In genomic region chr6:115544442-115544970, GRCm38 (mm10) we compare ENCODE assay signal across 8 mouse cellular contexts. TPM values are rescaled to one million over a fixed set of nuclear protein-coding genes. Genes with fewer than 3 reads are reported as not detected.
A peak's percentile ranks its signal among the peaks of the same experiment; 100 is the strongest.
DNase-seq lines count a peak whose midpoint lies in the region; ATAC-seq and TF ChIP-seq lines count a peak whose summit lies in the region.

Gene Tsen2 (plus strand): TSS chr6:115544664.

- peak; percentile 93 for DNase-seq in ES-E14 (ENCODE audit: low read depth, low spot score)
- DNase-seq in cerebellum, adult 11-12 months = peak; percentile 97
- DNase-seq in heart, postnatal 36 days = peak; percentile 95 to 97
- DNase-seq in layer of hippocampus, adult 2 months (ENCODE audit: low spot score in 2 of 2) = peak; percentile 95
- DNase-seq in lung, embryonic 14.5 days = peak; percentile 98
- peak; percentile 99 for DNase-seq in thymus, adult 2 months

- peak within 1 kb of the TSS; percentile 76 to 90 for H3K4me3 ChIP-seq in ES-E14 (ENCODE audit: insufficient read depth in 1 of 2, low read depth in 1 of 2, low read length in 2 of 2, poor library complexity in 1 of 2, severe bottlenecking in 1 of 2)
- peak within 1 kb of the TSS; percentile 77 for H3K4me3 ChIP-seq in forebrain, embryonic 16.5 days (replicated peaks; ENCODE audit: low read length)
- H3K4me3 ChIP-seq in layer of hippocampus, adult 2 months = peak within 1 kb of the TSS; percentile 98
- H3K4me3 ChIP-seq in lung, embryonic 14.5 days (ENCODE audit: low read depth, low read length) = peak within 1 kb of the TSS; percentile 78
- peak within 1 kb of the TSS; percentile 63 for H3K4me3 ChIP-seq in olfactory bulb, adult 2 months (ENCODE audit: insufficient read depth, low read depth, low read length)
- H3K4me3 ChIP-seq in thymus, adult 2 months (ENCODE audit: control insufficient read depth, insufficient read depth, low read length) = peak within 1 kb of the TSS; percentile 67

- in situ Hi-C loops in ES-E14 (cut with MboI; ENCODE audit: low sequenced_read_pairs in 2 of 2, unreplicated experiment in 2 of 2) = no loop called here

- peaks cover 0 to 6% of the 10 kb centered on the region in 2 experiments; a peak in 3 of 4 replicates for H3K4me1 ChIP-seq in ES-E14 (ENCODE audit: control insufficient read depth in 2 of 2, insufficient read depth in 2 of 2, low read length in 2 of 2, poor library complexity in 1 of 2)
- peaks cover 10% of the 10 kb centered on the region for H3K4me1 ChIP-seq in forebrain, embryonic 16.5 days (replicated peaks; ENCODE audit: control insufficient read depth, insufficient read depth, low read length)
- 0 out of 2 replicates have a peak, but pooled peaks cover 4% of the 10 kb centered on the region for H3K4me1 ChIP-seq in lung, embryonic 14.5 days (ENCODE audit: insufficient read depth)
- 0 out of 2 replicates have a peak, but pooled peaks cover 2% of the 10 kb centered on the region for H3K4me1 ChIP-seq in olfactory bulb, adult 2 months (ENCODE audit: control insufficient read depth, insufficient read depth, low read length)
- peaks cover 5% of the 10 kb centered on the region for H3K4me1 ChIP-seq in thymus, adult 2 months (replicated peaks; ENCODE audit: control insufficient read depth, insufficient read depth, low read length)

- H3K4me2 ChIP-seq in forebrain, embryonic 16.5 days (ENCODE audit: low read length) = peak within 1 kb of the TSS; percentile 82
- H3K4me2 ChIP-seq in lung, embryonic 14.5 days = peak within 1 kb of the TSS; percentile 75

- intact Hi-C loops in heart, postnatal 36 days (cut with DNase I) = loop anchor here (10.0 kb wide), 1 partner anchor 510 kb away; the partner anchor contains the start of gene Tamm41

- peaks cover 8% of the 10 kb centered on the region for H3K36me3 ChIP-seq in ES-E14 (ENCODE audit: control insufficient read depth, insufficient read depth, low read length, poor library complexity, severe bottlenecking)
- H3K36me3 ChIP-seq in forebrain, embryonic 16.5 days (ENCODE audit: control insufficient read depth, insufficient read depth) = peaks cover 10% of the 10 kb centered on the region; the same call in 1 of the 2 replicates
- H3K36me3 ChIP-seq in lung, embryonic 14.5 days (ENCODE audit: insufficient read depth) = peaks cover 9% of the 10 kb centered on the region; the same call in 1 of the 2 replicates
- no peaks in the 10 kb centered on the region for H3K36me3 ChIP-seq in thymus, adult 2 months (ENCODE audit: control insufficient read depth, insufficient read depth, low read length)

- TF ChIP-seq CTCF in layer of hippocampus, adult 2 months (conservative IDR thresholded peaks at IDR 0.05) = peak; percentile 47
- TF ChIP-seq CTCF in lung, embryonic 14.5 days (IDR thresholded peaks at IDR 0.05; ENCODE audit: low read depth) = peak; percentile 45
- TF ChIP-seq CTCF in olfactory bulb, adult 2 months (IDR thresholded peaks at IDR 0.05; ENCODE audit: insufficient read depth, low read depth, low read length) = no peak
- TF ChIP-seq CTCF in thymus, adult 2 months (IDR thresholded peaks at IDR 0.05; ENCODE audit: borderline replicate concordance, control insufficient read depth, extremely low read depth, insufficient read depth, low read length, poor library complexity) = 0 out of 2 replicates have a peak, but pooled peaks have one; percentile 47

- peak within 1 kb of the TSS; percentile 90 for H3K9ac ChIP-seq in ES-E14 (ENCODE audit: insufficient read depth, low read depth, low read length, poor library complexity, severe bottlenecking)
- H3K9ac ChIP-seq in forebrain, embryonic 16.5 days (replicated peaks; ENCODE audit: low read depth, low read length) = peak within 1 kb of the TSS; percentile 78
- H3K9ac ChIP-seq in lung, embryonic 14.5 days = peak within 1 kb of the TSS; percentile 83

- no peak within 1 kb of the TSS for H3K27ac ChIP-seq in ES-E14 (ENCODE audit: insufficient read depth, low read depth, low read length, poor library complexity, severe bottlenecking)
- H3K27ac ChIP-seq in forebrain, embryonic 16.5 days (ENCODE audit: low read length) = peak within 1 kb of the TSS; percentile 76
- H3K27ac ChIP-seq in layer of hippocampus, adult 2 months = peak within 1 kb of the TSS; percentile 90
- peak within 1 kb of the TSS; percentile 79 for H3K27ac ChIP-seq in lung, embryonic 14.5 days (ENCODE audit: low read depth)
- H3K27ac ChIP-seq in olfactory bulb, adult 2 months (ENCODE audit: insufficient read depth, low read depth, low read length) = peak within 1 kb of the TSS; percentile 50
- H3K27ac ChIP-seq in thymus, adult 2 months (ENCODE audit: control insufficient read depth, insufficient read depth, low read length) = no peak within 1 kb of the TSS

- H3K9me3 ChIP-seq in ES-E14 (ENCODE audit: control insufficient read depth, insufficient read depth, low read depth, low read length) = no peaks in the 10 kb centered on the region
- no peaks in the 10 kb centered on the region for H3K9me3 ChIP-seq in forebrain, embryonic 16.5 days (ENCODE audit: control insufficient read depth, low read length)
- no peaks in the 10 kb centered on the region for H3K9me3 ChIP-seq in lung, embryonic 14.5 days (ENCODE audit: low read depth, low read length)

- H3K27me3 ChIP-seq in forebrain, embryonic 16.5 days (replicated peaks; ENCODE audit: control insufficient read depth, insufficient read depth, low read length) = 0 out of 2 replicates have a peak, but pooled peaks cover 2% of the 10 kb centered on the region
- no peaks in the 10 kb centered on the region for H3K27me3 ChIP-seq in lung, embryonic 14.5 days (ENCODE audit: insufficient read depth, low read length)
- no peaks in the 10 kb centered on the region for H3K27me3 ChIP-seq in thymus, adult 2 months (ENCODE audit: control insufficient read depth, insufficient read depth, low read length)

- peak; percentile 61; the same call in 1 of the 2 replicates for TF ChIP-seq POLR2A in olfactory bulb, adult 2 months (IDR thresholded peaks at IDR 0.05; ENCODE audit: insufficient read depth, low read depth, low read length)
- peak; percentile 52 for TF ChIP-seq POLR2A in thymus, adult 2 months (IDR thresholded peaks at IDR 0.05; ENCODE audit: control insufficient read depth, extremely low read depth, insufficient read depth, low read length, poor library complexity)

- WGBS in forebrain, embryonic 16.5 days = 0% methylated on average over 38 of the region's 38 CpGs
- 1% methylated on average over 38 of the region's 38 CpGs for WGBS in lung, embryonic 14.5 days
- WGBS in olfactory bulb, adult 2 months = under 1% methylated on average over 38 of the region's 38 CpGs
- under 1% methylated on average over 38 of the region's 38 CpGs for WGBS in thymus, adult 2 months

- ATAC-seq in forebrain, embryonic 16.5 days = peak; percentile 96
- ATAC-seq in lung, embryonic 14.5 days (ENCODE audit: insufficient read depth) = peak; percentile 95

TF ChIP-seq in ES-E14, 5 proteins besides CTCF, POLR2A, EP300 and RAD21:
- TF ChIP-seq CHD2 (IDR thresholded peaks at IDR 0.05; ENCODE audit: low read depth, low read length) (0 out of 2 replicates have a peak, but pooled peaks have one; percentile 10), MAFK (IDR thresholded peaks at IDR 0.05; ENCODE audit: insufficient read depth, low read depth, low read length) (no peak), HCFC1 (IDR thresholded peaks at IDR 0.05; ENCODE audit: borderline replicate concordance, insufficient read depth, low read length) (0 out of 2 replicates have a peak, but pooled peaks have one; percentile 15), ZC3H11A (IDR thresholded peaks at IDR 0.05; ENCODE audit: borderline replicate concordance, low read depth, low read length) (no peak), ZNF384 (IDR thresholded peaks at IDR 0.05; ENCODE audit: low read depth, low read length) (no peak)

RNA-seq across cellular contexts. Expression of gene Tsen2, which starts in this region (rescaled TPM):
- 35.9 and 43.3 TPM in 2 replicates for total RNA-seq in ES-E14 (2012; rRNA removed)
- 42.8 and 44.2 TPM in 2 replicates for polyA plus RNA-seq in forebrain, embryonic 16.5 days (2015; fragmentation: Nextera tagmentation; extraction: Ambion mirVana)
- 1 to 10 TPM; 7.9 to 10.0 TPM for total RNA-seq in heart, postnatal 36 days (2021)
- total RNA-seq in layer of hippocampus, adult 2 months (2021) = 10 to 100 TPM; 26.2 to 27.1 TPM
- polyA plus RNA-seq in lung, embryonic 14.5 days (2014; fragmentation: Nextera tagmentation; extraction: Ambion mirVana) = 30.6 and 30.9 TPM in 2 replicates
- not detected in 2 replicates for polyA plus RNA-seq in olfactory bulb, adult 2 months (2012; ENCODE audit: insufficient read depth, insufficient read length, low replicate concordance, missing spikeins)
- 4.6 and 5.4 TPM in 2 replicates for polyA plus RNA-seq in thymus, adult 2 months (2012; rRNA removed)

Comparison
In these comparisons a context has a peak if more than half of its experiments do, and no peak if none do; other contexts are left out.
1. H3K27ac ChIP-seq: peak in forebrain, embryonic 16.5 days (single experiment), layer of hippocampus, adult 2 months (single experiment), lung, embryonic 14.5 days (single experiment) and olfactory bulb, adult 2 months (single experiment); none in ES-E14 (single experiment) and thymus, adult 2 months (single experiment).
2. Peak in every context shown above with its lines, with median percentiles within 50 percentile points of each other: DNase-seq, H3K4me3 ChIP-seq and H3K9ac ChIP-seq.